Mouse (Mus musculus): ENCODE results near the gene Tmem200a. TPM values are rescaled to one million over a fixed set of nuclear protein-coding genes. Genes with fewer than 3 reads are reported as not detected.

The Tmem200a gene
- polyA plus RNA-seq (2017; shearing (Covaris generic)) = not detected

DNA sequence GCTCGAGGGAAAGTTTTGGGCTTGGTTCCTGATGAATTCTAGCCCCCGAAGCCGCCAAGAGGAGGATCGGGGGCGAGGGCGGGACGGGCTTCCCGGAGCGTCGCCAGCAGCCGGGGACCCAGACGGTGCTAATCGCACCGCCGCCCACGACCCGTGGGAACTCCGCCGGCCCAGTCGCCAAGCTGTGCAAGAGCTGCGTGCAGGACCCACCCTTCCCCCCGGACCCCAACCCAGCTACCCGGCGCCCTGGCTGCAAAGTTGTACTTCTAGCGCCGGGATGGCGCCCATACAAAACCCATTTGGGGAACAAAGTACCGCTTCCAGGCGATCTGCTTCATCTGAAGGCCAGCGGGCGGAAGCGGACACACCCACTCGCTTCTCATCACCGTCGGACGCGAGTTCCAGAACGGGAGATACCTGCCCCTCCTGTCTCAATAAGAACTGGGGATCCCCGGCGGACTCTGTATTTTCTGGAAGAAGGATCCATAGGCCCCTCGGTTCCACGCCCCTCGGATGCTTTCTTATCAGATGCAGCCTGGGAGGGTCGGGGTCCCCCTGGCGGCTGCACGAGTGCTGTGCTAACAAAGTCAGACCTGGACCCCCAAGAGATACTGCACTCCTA lies at the start of gene Tmem200a:
TSS of gene Tmem200a (minus strand) at position 532 of the 622 bp plus-strand sequence.

GRCm38 (mm10) chr10:26077671-26078481 lies 976 bp downstream of the Tmem200a start, which contains the start of gene Gm9767:
Gene Gm9767, plus strand, starts transcription at chr10:26078255.

Other genes starting within 250 kb of the Tmem200a start
- not detected for gene Gm9767, start 797 bp downstream of the Tmem200a start, polyA plus RNA-seq (2017; shearing (Covaris generic))
- 2.2 TPM for gene Samd3, start 150.7 kb upstream of the Tmem200a start, polyA plus RNA-seq (2017; shearing (Covaris generic))